Mouse (Mus musculus) retina, adult 2 months (tissue): Measurements from ENCODE around the gene Pard6b.
"Not testable (repeated sequence)": the region's sequence is repeated elsewhere in the genome, so short reads cannot be mapped to it uniquely, and the experiment has no call there.

Experiments used
- DNase-seq: peaks from one replicate; pipeline ENCODE4 v3.0.0-alpha.2; 2012; ENCODE audit warnings: low read depth, low spot score

Gene Pard6b

GRCm38 (mm10) chr2:168080431-168081246 lies at the start of gene Pard6b:
Gene Pard6b (plus strand): TSS chr2:168081004.
- peak; percentile 99 for DNase-seq

GRCm38 (mm10) chr2:168031842-168032241 lies 49.0 kb upstream of the Pard6b start:
- no peak for DNase-seq

- no peak for DNase-seq
Measured at GRCm38 (mm10) chr2:168033905-168034304, 46.9 kb upstream of the Pard6b start.

- DNase-seq: no peak
Measured at GRCm38 (mm10) chr2:168035907-168036306, 44.9 kb upstream of the Pard6b start.

GRCm38 (mm10) chr2:168037063-168037462 lies 43.7 kb upstream of the Pard6b start:
- no peak for DNase-seq

GRCm38 (mm10) chr2:168040751-168041150 lies 40.1 kb upstream of the Pard6b start:
- no peak for DNase-seq

GRCm38 (mm10) chr2:168042019-168042418 lies 38.8 kb upstream of the Pard6b start:
- no peak for DNase-seq

- DNase-seq: no peak
Measured at GRCm38 (mm10) chr2:168044681-168045287, 36.0 kb upstream of the Pard6b start.

GRCm38 (mm10) chr2:168045357-168045756 lies 35.4 kb upstream of the Pard6b start:
- no peak for DNase-seq

GRCm38 (mm10) chr2:168045771-168046170 lies 35.0 kb upstream of the Pard6b start:
- DNase-seq: no peak

GRCm38 (mm10) chr2:168046467-168046866 lies 34.3 kb upstream of the Pard6b start:
- DNase-seq: no peak

GRCm38 (mm10) chr2:168049002-168049635 lies 31.7 kb upstream of the Pard6b start:
- DNase-seq: no peak

- no peak for DNase-seq
Measured at GRCm38 (mm10) chr2:168050000-168050942, 30.5 kb upstream of the Pard6b start.

GRCm38 (mm10) chr2:168052156-168052555 lies 28.6 kb upstream of the Pard6b start:
- DNase-seq: no peak

GRCm38 (mm10) chr2:168052689-168053088 lies 28.1 kb upstream of the Pard6b start:
- DNase-seq: no peak

- no peak for DNase-seq
Measured at GRCm38 (mm10) chr2:168054142-168054541, 26.7 kb upstream of the Pard6b start.

GRCm38 (mm10) chr2:168055910-168056665 lies 24.7 kb upstream of the Pard6b start:
- no peak for DNase-seq

GRCm38 (mm10) chr2:168056666-168056933 lies 24.2 kb upstream of the Pard6b start:
- DNase-seq: no peak

GRCm38 (mm10) chr2:168057876-168058275 lies 22.9 kb upstream of the Pard6b start:
- DNase-seq: not testable (repeated sequence)

GRCm38 (mm10) chr2:168058488-168059199 lies 22.2 kb upstream of the Pard6b start:
- DNase-seq: no peak
